Mouse (Mus musculus) neural tube, embryonic 15.5 days (tissue): ENCODE measurements at regions not wholly inside any gene's neighbourhood (a gene's known extent, or its start where the extent isn't known, plus 50 kb on each side); places are given as distances from the start of the nearest gene placed in this dataset.

Experiments used
- ATAC-seq: fragments of 200-750 bp; cut with Nextera tagmentation; 2 replicates; pipeline ENCODE4 v1.8.0; 2017; ENCODE audit warnings: mild to moderate bottlenecking, moderate TSS enrichment, moderate library complexity; ENCODE audit not compliant: low FRiP score
- H3K27ac ChIP-seq: fragments of 300-500 bp; sonication (generic); replicated peaks from 2 replicates; pipeline ENCODE4 v1.5.1; 2015; ENCODE audit warnings: mild to moderate bottlenecking, inconsistent platforms
- H3K27me3 ChIP-seq: fragments of 300-500 bp; sonication (generic); replicated peaks from 2 replicates; pipeline ENCODE4 v1.6.1; 2015; ENCODE audit warnings: inconsistent platforms
- H3K36me3 ChIP-seq: fragments of 300-500 bp; sonication (generic); 2 replicates; pipeline ENCODE4 v1.6.1; 2015; ENCODE audit warnings: inconsistent platforms
- H3K4me1 ChIP-seq: fragments of 300-500 bp; sonication (generic); 2 replicates; pipeline ENCODE4 v1.6.1; 2015; ENCODE audit warnings: inconsistent platforms
- H3K4me2 ChIP-seq: fragments of 300-500 bp; sonication (generic); 2 replicates; pipeline ENCODE4 v1.6.1; 2015; ENCODE audit warnings: inconsistent platforms, mild to moderate bottlenecking, moderate library complexity
- H3K4me3 ChIP-seq: fragments of 300-500 bp; sonication (generic); replicated peaks from 2 replicates; pipeline ENCODE4 v1.5.1; 2015; ENCODE audit warnings: mild to moderate bottlenecking, inconsistent platforms
- H3K9ac ChIP-seq: fragments of 300-500 bp; sonication (generic); replicated peaks from 2 replicates; pipeline ENCODE4 v1.6.1; 2015; ENCODE audit warnings: mild to moderate bottlenecking, inconsistent platforms
- H3K9me3 ChIP-seq: fragments of 300-500 bp; sonication (generic); replicated peaks from 2 replicates; pipeline ENCODE4 v1.6.1; 2016; ENCODE audit warnings: inconsistent platforms
- WGBS: fragments of 180-500 bp; shearing (Covaris S2); methylation state at CpG from one replicate; pipeline ENCODE4 v1.1.7; 2015; ENCODE audit warnings: mixed read lengths; 5-methylcytosine and 5-hydroxymethylcytosine counted together

- H3K4me2 ChIP-seq = no peak overlapping the region
- no peaks in the 10 kb centered on the region for H3K9me3 ChIP-seq
- no peaks in the 10 kb centered on the region for H3K27me3 ChIP-seq
- H3K9ac ChIP-seq = no peak overlapping the region
- H3K4me1 ChIP-seq = peaks cover 14% of the 10 kb centered on the region
- H3K4me3 ChIP-seq = no peak overlapping the region
- ATAC-seq = no peak
- no peak overlapping the region for H3K27ac ChIP-seq
- WGBS = 90% methylated on average over 12 of the region's 12 CpGs
- H3K36me3 ChIP-seq = no peaks in the 10 kb centered on the region
These were observed 52.6 kb upstream of the Klf13 start for GRCm38 (mm10) chr7:63991085-63992010.

- 87% methylated on average over 8 of the region's 8 CpGs for WGBS
- no peak for ATAC-seq
- no peak overlapping the region for H3K27ac ChIP-seq
These were observed 51.8 kb upstream of the Klf13 start for GRCm38 (mm10) chr7:63990312-63991028.

GRCm38 (mm10) chr7:63989736-63990135 is 51.0 kb upstream of the Klf13 start:
- no peak overlapping the region for H3K4me2 ChIP-seq
- H3K4me1 ChIP-seq = peaks cover 18% of the 10 kb centered on the region
- H3K27me3 ChIP-seq = no peaks in the 10 kb centered on the region
- H3K36me3 ChIP-seq = no peaks in the 10 kb centered on the region
- no peaks in the 10 kb centered on the region for H3K9me3 ChIP-seq
- no peak overlapping the region for H3K27ac ChIP-seq
- no peak overlapping the region for H3K4me3 ChIP-seq
- ATAC-seq = no peak
- H3K9ac ChIP-seq = no peak overlapping the region

More at GRCm38 (mm10) chr7:63990312-63991028, 51.8 kb upstream of the Klf13 start:
- H3K4me3 ChIP-seq = no peak overlapping the region
- no peaks in the 10 kb centered on the region for H3K9me3 ChIP-seq
- H3K9ac ChIP-seq = no peak overlapping the region
- H3K4me2 ChIP-seq = no peak overlapping the region
- H3K27me3 ChIP-seq = no peaks in the 10 kb centered on the region
- peaks cover 18% of the 10 kb centered on the region for H3K4me1 ChIP-seq
- H3K36me3 ChIP-seq = no peaks in the 10 kb centered on the region
